8 mouse cellular contexts compared by ENCODE assay signal in the genomic region with DNA sequence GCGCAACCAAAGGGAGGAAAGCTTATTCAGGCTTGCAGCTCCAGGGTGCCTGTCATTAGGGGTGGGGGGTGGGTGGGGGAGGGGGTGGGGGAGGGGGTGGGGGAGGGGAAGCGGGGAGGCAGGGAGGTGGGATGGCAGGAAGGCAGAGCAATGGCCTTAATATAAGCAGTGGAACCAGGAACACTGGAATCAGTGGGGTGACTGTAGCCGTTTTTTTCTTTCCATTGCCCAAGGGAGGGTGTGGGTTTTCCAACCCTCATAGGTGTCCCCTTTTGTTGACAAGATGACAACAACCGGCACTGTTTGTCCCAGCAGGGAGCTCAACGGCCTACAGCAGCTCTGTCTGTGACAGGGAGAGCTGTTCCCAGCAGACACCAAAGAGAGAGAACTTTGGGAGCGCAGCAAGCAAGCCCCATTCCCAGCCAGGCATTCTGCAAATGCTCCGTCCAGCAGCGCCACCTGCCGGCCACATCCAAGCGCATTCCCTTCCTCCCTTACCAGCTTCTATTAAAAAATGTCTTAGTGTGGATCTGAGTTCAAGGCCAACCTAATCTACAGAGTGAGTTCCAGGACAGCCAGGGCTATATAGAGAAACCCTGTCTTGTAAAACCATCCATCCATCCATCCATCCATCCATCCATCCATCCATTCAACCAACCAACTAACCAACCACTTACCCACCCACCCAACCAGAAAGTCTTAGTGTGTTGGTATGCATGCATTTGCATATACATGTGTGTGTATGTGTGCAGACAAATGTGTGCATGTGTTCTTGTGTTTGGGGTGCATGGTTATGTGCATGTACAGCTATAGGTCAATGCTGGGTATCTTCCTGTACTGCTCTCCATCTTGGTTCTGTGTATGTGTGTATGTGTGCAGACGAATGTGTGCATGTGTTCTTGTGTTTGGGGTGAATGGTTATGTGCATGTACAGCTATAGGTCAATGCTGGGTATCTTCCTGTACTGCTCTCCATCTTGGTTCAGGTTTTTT. TPM values are rescaled to one million over a fixed set of nuclear protein-coding genes. Genes with fewer than 3 reads are reported as not detected.
DNase-seq lines count a peak whose midpoint lies in the region; ATAC-seq and TF ChIP-seq lines count a peak whose summit lies in the region.

No protein-coding gene starts in this region.

- H3K4me2 ChIP-seq in embryonic facial prominence, embryonic 13.5 days: peak overlapping the region; percentile 42
- peak overlapping the region; percentile 35 for H3K4me2 ChIP-seq in limb, embryonic 12.5 days
- no peak overlapping the region for H3K4me2 ChIP-seq in midbrain, postnatal 0 days (ENCODE audit: low read depth, low read length, poor library complexity, severe bottlenecking)

- H3K27ac ChIP-seq in embryonic facial prominence, embryonic 13.5 days: no peak overlapping the region
- no peak overlapping the region for H3K27ac ChIP-seq in limb, embryonic 12.5 days
- no peak overlapping the region for H3K27ac ChIP-seq in midbrain, postnatal 0 days (ENCODE audit: low read depth, low read length)

- 0 out of 2 replicates have a peak, but pooled peaks cover 5% of the 10 kb centered on the region for H3K27me3 ChIP-seq in embryonic facial prominence, embryonic 13.5 days
- peaks cover 14% of the 10 kb centered on the region; the same call in 1 of the 2 replicates for H3K27me3 ChIP-seq in limb, embryonic 12.5 days
- H3K27me3 ChIP-seq in midbrain, postnatal 0 days (ENCODE audit: insufficient read depth, low read length): no peaks in the 10 kb centered on the region

- no peak overlapping the region for H3K4me3 ChIP-seq in embryonic facial prominence, embryonic 13.5 days
- H3K4me3 ChIP-seq in limb, embryonic 12.5 days (replicated peaks): no peak overlapping the region
- no peak overlapping the region for H3K4me3 ChIP-seq in midbrain, postnatal 0 days (ENCODE audit: low read depth, low read length)

- no peaks in the 10 kb centered on the region for H3K36me3 ChIP-seq in embryonic facial prominence, embryonic 13.5 days
- H3K36me3 ChIP-seq in limb, embryonic 12.5 days: no peaks in the 10 kb centered on the region
- no peaks in the 10 kb centered on the region for H3K36me3 ChIP-seq in midbrain, postnatal 0 days (ENCODE audit: insufficient read depth, low read length)

- ATAC-seq in embryonic facial prominence, embryonic 13.5 days (ENCODE audit: insufficient number of reproducible peaks, insufficient read depth, low FRiP score, low TSS enrichment, low read depth): peak; percentile 27; the same call in 1 of the 2 replicates
- peak; percentile 29; the same call in 1 of the 2 replicates for ATAC-seq in limb, embryonic 12.5 days (ENCODE audit: insufficient number of reproducible peaks, insufficient read depth, low FRiP score, low TSS enrichment, low read depth)
- peak; percentile 56; the same call in 1 of the 2 replicates for ATAC-seq in midbrain, postnatal 0 days (ENCODE audit: low FRiP score)

- H3K4me1 ChIP-seq in embryonic facial prominence, embryonic 13.5 days: no peaks in the 10 kb centered on the region
- H3K4me1 ChIP-seq in limb, embryonic 12.5 days (replicated peaks): no peaks in the 10 kb centered on the region
- H3K4me1 ChIP-seq in midbrain, postnatal 0 days (ENCODE audit: insufficient read depth, low read length): no peaks in the 10 kb centered on the region

- H3K9ac ChIP-seq in embryonic facial prominence, embryonic 13.5 days: no peak overlapping the region
- H3K9ac ChIP-seq in limb, embryonic 12.5 days (replicated peaks): no peak overlapping the region
- no peak overlapping the region for H3K9ac ChIP-seq in midbrain, postnatal 0 days (replicated peaks; ENCODE audit: low read length, poor library complexity, severe bottlenecking)

- DNase-seq in 3T3-L1 (ENCODE audit: low read depth, low spot score): peak; percentile 91
- DNase-seq in adrenal gland, postnatal 36 days: peak; percentile 88 to 94
- DNase-seq in heart, adult 8-10 months (ENCODE audit: low spot score): peak; percentile 82
- peak; percentile 73 to 86 for DNase-seq in kidney, adult 8-10 months
- peak; percentile 79 for DNase-seq in midbrain, postnatal 0 days (ENCODE audit: low spot score)
- DNase-seq in spleen, postnatal 14 days (ENCODE audit: low spot score in 2 of 2): peak; percentile 64 to 77

- peak; percentile 86 for TF ChIP-seq CTCF in midbrain, postnatal 0 days (IDR thresholded peaks at IDR 0.05)

- WGBS in embryonic facial prominence, embryonic 13.5 days: 12% methylated on average over 10 of the region's 11 CpGs
- WGBS in limb, embryonic 12.5 days: 8% methylated on average over 11 of the region's 11 CpGs
- 13% methylated on average over 11 of the region's 11 CpGs for WGBS in midbrain, postnatal 0 days

- H3K9me3 ChIP-seq in embryonic facial prominence, embryonic 13.5 days: no peaks in the 10 kb centered on the region
- no peaks in the 10 kb centered on the region for H3K9me3 ChIP-seq in limb, embryonic 12.5 days
- H3K9me3 ChIP-seq in midbrain, postnatal 0 days (ENCODE audit: low read length): no peaks in the 10 kb centered on the region

RNA-seq across cellular contexts. Expression of gene Cd70, which starts 17.5 kb away (rescaled TPM):
- total RNA-seq in adrenal gland, postnatal 36 days (2021): not detected
- not detected in 2 replicates for polyA plus RNA-seq in embryonic facial prominence, embryonic 13.5 days (2015; fragmentation: Nextera tagmentation; extraction: Ambion mirVana)
- total RNA-seq in heart, adult 8-10 months (2022): not detected
- not detected in 2 replicates for polyA plus RNA-seq in limb, embryonic 12.5 days (2016; fragmentation: Nextera tagmentation; extraction: Ambion mirVana)
- total RNA-seq in midbrain, postnatal 0 days (2014; rRNA removed): 0.82 TPM in 1 of 2 replicates, not detected in the other
- 1.2 and 1.4 TPM in 2 replicates for polyA plus RNA-seq in midbrain, postnatal 0 days (2015; fragmentation: Nextera tagmentation; extraction: Ambion mirVana)

RNA-seq across cellular contexts. Expression of gene Tnfsf14, which starts 26.9 kb away (rescaled TPM):
- total RNA-seq in adrenal gland, postnatal 36 days (2021): under 1 TPM; 0.17 to 0.20 TPM
- polyA plus RNA-seq in embryonic facial prominence, embryonic 13.5 days (2015; fragmentation: Nextera tagmentation; extraction: Ambion mirVana): 0.18 TPM in 1 of 2 replicates, not detected in the other
- under 1 TPM in 1 of 4 experiments, not detected in 3; 0.20 TPM for total RNA-seq in heart, adult 8-10 months (2022)
- polyA plus RNA-seq in limb, embryonic 12.5 days (2016; fragmentation: Nextera tagmentation; extraction: Ambion mirVana): 0.18 and 0.33 TPM in 2 replicates
- not detected in 2 replicates for total RNA-seq in midbrain, postnatal 0 days (2014; rRNA removed)
- polyA plus RNA-seq in midbrain, postnatal 0 days (2015; fragmentation: Nextera tagmentation; extraction: Ambion mirVana): not detected in 2 replicates
